Mouse (Mus musculus) midbrain, embryonic 14.5 days (tissue): ENCODE measurements around the gene Ace3. TPM values are rescaled to one million over a fixed set of nuclear protein-coding genes. Genes with fewer than 3 reads are reported as not detected.
A peak's percentile ranks its signal among the peaks of the same experiment; 100 is the strongest.

Source experiments
- ATAC-seq: fragments of 200-750 bp; cut with Nextera tagmentation; 2 replicates; pipeline ENCODE4 v1.8.0; 2017; ENCODE audit warnings: moderate number of reproducible peaks, moderate library complexity; ENCODE audit not compliant: low FRiP score, low TSS enrichment
- DNase-seq: peaks from one replicate; pipeline ENCODE4 v3.0.0-alpha.2; 2015
- H3K27ac ChIP-seq: fragments of 300-500 bp; sonication (generic); replicated peaks from 2 replicates; pipeline ENCODE4 v1.5.1; 2014; ENCODE audit warnings: mild to moderate bottlenecking, low read depth, low read length, moderate library complexity
- H3K27me3 ChIP-seq: fragments of 300-500 bp; sonication (generic); 2 replicates; pipeline ENCODE4 v1.6.1; 2014; ENCODE audit warnings: low read length, control low read depth, mixed read lengths; ENCODE audit not compliant: control insufficient read depth, insufficient read depth
- H3K36me3 ChIP-seq: fragments of 300-500 bp; sonication (generic); 2 replicates; pipeline ENCODE4 v1.6.1; 2014; ENCODE audit warnings: low read length, control low read depth; ENCODE audit not compliant: control insufficient read depth, insufficient read depth
- H3K4me1 ChIP-seq: fragments of 300-500 bp; sonication (generic); 2 replicates; pipeline ENCODE4 v1.6.1; 2014; ENCODE audit warnings: mild to moderate bottlenecking, antibody characterized with exemption, low read length, control low read depth; ENCODE audit not compliant: control insufficient read depth, insufficient read depth
- H3K4me2 ChIP-seq: fragments of 300-500 bp; sonication (generic); 2 replicates; pipeline ENCODE4 v1.6.1; 2014; ENCODE audit warnings: mild to moderate bottlenecking, low read length, moderate library complexity
- H3K4me3 ChIP-seq: fragments of 300-500 bp; sonication (generic); replicated peaks from 2 replicates; pipeline ENCODE4 v1.5.1; 2014; ENCODE audit warnings: low read depth, low read length
- H3K9ac ChIP-seq: fragments of 300-500 bp; sonication (generic); replicated peaks from 2 replicates; pipeline ENCODE4 v1.6.1; 2014; ENCODE audit warnings: mild to moderate bottlenecking, low read length, moderate library complexity
- H3K9me3 ChIP-seq: fragments of 300-500 bp; sonication (generic); 2 replicates; pipeline ENCODE4 v1.6.1; 2016; ENCODE audit warnings: low read length, control low read depth, mixed read lengths; ENCODE audit not compliant: control insufficient read depth
- WGBS: fragments of 180-500 bp; shearing (Covaris S2); extraction: QIAGEN DNeasy Blood & Tissue Kit; methylation state at CpG from one replicate; pipeline ENCODE4 v1.1.7; 2014; 5-methylcytosine and 5-hydroxymethylcytosine counted together
- polyA plus RNA-seq: library from polyadenylated mRNA; unstranded; fragments of >200 nt; fragmentation: Nextera tagmentation; extraction: Ambion mirVana; gene quantifications from 2 replicates; pipeline ENCODE4 v1.2.1, GENCODE M21; 2014

The Ace3 gene
- polyA plus RNA-seq, 1 experiment from 2014 or later, result 0.09 TPM

- Histone ChIP-seq H3K4me1 (no peaks in the 10 kb centered on the region), H3K27ac (no peak overlapping the region), H3K9ac (no peak overlapping the region), H3K4me2 (no peak overlapping the region), H3K9me3 (no peaks in the 10 kb centered on the region), H3K36me3 (no peaks in the 10 kb centered on the region), H3K27me3 (no peaks in the 10 kb centered on the region), H3K4me3 (no peak overlapping the region)
- no peak for ATAC-seq
- DNase-seq, result no peak
- 68% methylated on average over 6 of the region's 6 CpGs for WGBS
Measured at GRCm38 (mm10) chr11:105989446-105989845, 5.0 kb upstream of the Ace3 start.

GRCm38 (mm10) chr11:105990231-105990630, 4.2 kb upstream of the Ace3 start:
- Histone ChIP-seq H3K4me2 (no peak overlapping the region), H3K4me1 (no peaks in the 10 kb centered on the region), H3K27ac (no peak overlapping the region), H3K27me3 (no peaks in the 10 kb centered on the region), H3K4me3 (no peak overlapping the region), H3K9me3 (no peaks in the 10 kb centered on the region), H3K36me3 (no peaks in the 10 kb centered on the region), H3K9ac (no peak overlapping the region)
- ATAC-seq, result no peak
- no peak for DNase-seq
- WGBS, result 64% methylated on average over 2 of the region's 2 CpGs

- 94% methylated on average over 6 of the region's 6 CpGs for WGBS
Measured at GRCm38 (mm10) chr11:106000062-106000461, 5.6 kb downstream of the Ace3 start.

GRCm38 (mm10) chr11:106001718-106002117, 7.2 kb downstream of the Ace3 start:
- Histone ChIP-seq H3K27ac (no peak overlapping the region), H3K9ac (no peak overlapping the region), H3K4me1 (no peaks in the 10 kb centered on the region), H3K4me3 (no peak overlapping the region), H3K36me3 (no peaks in the 10 kb centered on the region), H3K9me3 (no peaks in the 10 kb centered on the region), H3K27me3 (no peaks in the 10 kb centered on the region), H3K4me2 (no peak overlapping the region)
- WGBS, result 48% methylated on average over 4 of the region's 4 CpGs
- no peak for ATAC-seq
- DNase-seq, result peak; percentile 62

More at GRCm38 (mm10) chr11:106000062-106000461, 5.6 kb downstream of the Ace3 start:
- Histone ChIP-seq H3K27ac (no peak overlapping the region), H3K4me2 (no peak overlapping the region), H3K36me3 (no peaks in the 10 kb centered on the region), H3K27me3 (no peaks in the 10 kb centered on the region), H3K4me3 (no peak overlapping the region), H3K4me1 (no peaks in the 10 kb centered on the region), H3K9ac (no peak overlapping the region), H3K9me3 (no peaks in the 10 kb centered on the region)
- no peak for ATAC-seq
- no peak for DNase-seq

- H3K4me1 ChIP-seq, result 0 out of 2 replicates have a peak, but pooled peaks cover 4% of the 10 kb centered on the region
- ATAC-seq (no peak), DNase-seq (no peak)
- no peak overlapping the region for H3K4me3 ChIP-seq
- WGBS, result 87% methylated on average over 1 of the region's 1 CpGs
- H3K36me3 ChIP-seq, result no peaks in the 10 kb centered on the region
- no peaks in the 10 kb centered on the region for H3K9me3 ChIP-seq
- no peak overlapping the region for H3K9ac ChIP-seq
- no peak overlapping the region for H3K4me2 ChIP-seq
- no peaks in the 10 kb centered on the region for H3K27me3 ChIP-seq
- no peak overlapping the region for H3K27ac ChIP-seq
Measured at GRCm38 (mm10) chr11:106004576-106004975, 10.1 kb downstream of the Ace3 start.

GRCm38 (mm10) chr11:106005970-106006369, 11.5 kb downstream of the Ace3 start:
- H3K4me3 ChIP-seq, result no peak overlapping the region
- no peaks in the 10 kb centered on the region for H3K27me3 ChIP-seq
- DNase-seq, result peak; percentile 21
- H3K4me2 ChIP-seq, result no peak overlapping the region
- no peak overlapping the region for H3K9ac ChIP-seq
- H3K9me3 ChIP-seq, result no peaks in the 10 kb centered on the region
- no peak for ATAC-seq
- no peaks in the 10 kb centered on the region for H3K36me3 ChIP-seq
- WGBS, result 39% methylated on average over 5 of the region's 5 CpGs
- H3K4me1 ChIP-seq, result 0 out of 2 replicates have a peak, but pooled peaks cover 4% of the 10 kb centered on the region
- no peak overlapping the region for H3K27ac ChIP-seq

GRCm38 (mm10) chr11:106007821-106008220, 13.3 kb downstream of the Ace3 start, which contains the start of gene Kcnh6:
Gene Kcnh6, plus strand, starts transcription at chr11:106008124.
- Histone ChIP-seq H3K36me3 (no peaks in the 10 kb centered on the region), H3K9ac (no peak within 1 kb of the TSS), H3K4me1 (0 out of 2 replicates have a peak, but pooled peaks cover 7% of the 10 kb centered on the region), H3K27me3 (no peaks in the 10 kb centered on the region), H3K9me3 (no peaks in the 10 kb centered on the region), H3K4me3 (no peak within 1 kb of the TSS), H3K4me2 (peak within 1 kb of the TSS; percentile 43), H3K27ac (no peak within 1 kb of the TSS)
- DNase-seq (peak; percentile 62), ATAC-seq (no peak)
- WGBS, result under 1% methylated on average over 25 of the region's 25 CpGs

GRCm38 (mm10) chr11:106012711-106013110, 18.2 kb downstream of the Ace3 start:
- no peak overlapping the region for H3K4me2 ChIP-seq

GRCm38 (mm10) chr11:106013556-106014225, 19.2 kb downstream of the Ace3 start:
- Histone ChIP-seq H3K4me3 (no peak overlapping the region), H3K27ac (no peak overlapping the region), H3K27me3 (no peaks in the 10 kb centered on the region), H3K36me3 (no peaks in the 10 kb centered on the region), H3K4me1 (0 out of 2 replicates have a peak, but pooled peaks cover 2% of the 10 kb centered on the region), H3K4me2 (no peak overlapping the region), H3K9ac (no peak overlapping the region), H3K9me3 (no peaks in the 10 kb centered on the region)
- peak; percentile 62 for DNase-seq
- WGBS, result 73% methylated on average over 11 of the region's 11 CpGs
- no peak for ATAC-seq

More at GRCm38 (mm10) chr11:106012711-106013110, 18.2 kb downstream of the Ace3 start:
- H3K4me3 ChIP-seq, result no peak overlapping the region
- no peak overlapping the region for H3K9ac ChIP-seq
- no peak for DNase-seq
- no peak overlapping the region for H3K27ac ChIP-seq
- WGBS, result 47% methylated on average over 7 of the region's 7 CpGs
- no peaks in the 10 kb centered on the region for H3K36me3 ChIP-seq
- no peaks in the 10 kb centered on the region for H3K9me3 ChIP-seq
- 0 out of 2 replicates have a peak, but pooled peaks cover 7% of the 10 kb centered on the region for H3K4me1 ChIP-seq
- no peak for ATAC-seq
- no peaks in the 10 kb centered on the region for H3K27me3 ChIP-seq
